Mouse (Mus musculus) thymus, postnatal 0 days (tissue): ENCODE results near the gene Mum1. TPM values are rescaled to one million over a fixed set of nuclear protein-coding genes. Genes with fewer than 3 reads are reported as not detected.

ENCODE experiments used
- DNase-seq: peaks from one replicate; pipeline ENCODE4 v3.0.0-alpha.2; 2015; ENCODE audit warnings: low spot score
- microRNA-seq: library from miRNA; unstranded; fragments of <30 nt; microRNA quantifications from one replicate; pipeline ENCODE4, GENCODE M21; 2016; ENCODE audit warnings: borderline number of aligned reads
- polyA plus RNA-seq: library from polyadenylated mRNA; unstranded; fragments of >200 nt; fragmentation: Nextera tagmentation; extraction: Ambion mirVana; gene quantifications from 2 replicates; pipeline ENCODE4 v1.2.1, GENCODE M21; 2015

Gene Mum1
- polyA plus RNA-seq, 1 experiment from 2014 or later: 72.4 TPM

DNA sequence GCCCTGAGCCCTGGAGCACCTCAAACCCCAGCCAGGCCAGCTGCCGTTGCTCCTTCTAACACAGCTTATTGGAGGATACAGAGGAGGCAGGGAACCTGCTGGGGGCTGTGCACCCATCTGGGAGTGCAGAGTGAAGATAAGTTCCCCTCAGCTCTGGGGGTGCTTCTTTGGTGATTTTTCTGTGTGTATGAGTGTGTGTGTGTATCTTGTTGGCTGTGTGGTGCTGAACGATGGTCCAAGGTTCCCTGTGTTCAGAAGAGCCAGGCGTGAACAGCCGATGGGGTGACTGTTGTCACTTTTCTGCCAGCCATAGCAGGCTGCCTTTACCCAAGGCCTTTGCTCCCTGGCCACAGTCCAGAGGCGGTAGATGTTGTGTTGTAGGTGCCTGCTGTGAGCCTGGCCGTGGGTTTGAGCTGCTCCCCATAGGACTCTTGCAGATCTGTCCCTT lies 44.5 kb downstream of the Mum1 start:
- DNase-seq: no peak

DNA sequence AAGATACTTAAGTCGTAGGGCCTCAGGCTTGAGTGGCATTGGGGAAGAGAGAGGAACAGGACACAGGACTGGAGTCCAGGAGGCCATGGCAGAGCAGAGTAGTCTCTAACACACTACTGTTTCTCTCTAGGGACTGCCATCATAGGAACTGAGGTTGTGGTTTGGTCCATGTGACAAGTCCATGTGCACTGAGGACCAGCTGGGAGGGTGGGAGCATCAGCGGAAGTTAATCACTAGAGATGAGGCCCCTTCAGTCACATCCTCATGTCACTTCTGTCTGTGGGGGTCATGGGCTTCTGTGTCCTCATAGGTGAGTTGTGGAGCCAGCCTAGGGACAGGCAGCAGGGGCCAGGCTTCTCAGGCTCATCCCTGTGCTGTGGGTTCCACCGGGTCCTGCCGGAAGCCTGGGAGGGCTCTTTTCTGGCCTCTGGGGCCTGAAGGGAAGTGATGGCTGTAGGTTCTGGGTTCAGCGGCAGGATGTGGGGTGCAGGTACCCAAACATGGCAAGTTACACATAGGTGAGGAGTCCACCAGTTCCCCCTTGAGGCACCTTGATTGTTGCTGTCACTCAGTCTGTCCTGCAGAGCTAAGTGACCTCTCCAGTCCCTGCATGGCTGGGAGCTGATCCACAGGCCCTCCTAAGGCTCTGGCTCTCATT lies 45.1 kb downstream of the Mum1 start:
- peak; percentile 39 for DNase-seq

DNA sequence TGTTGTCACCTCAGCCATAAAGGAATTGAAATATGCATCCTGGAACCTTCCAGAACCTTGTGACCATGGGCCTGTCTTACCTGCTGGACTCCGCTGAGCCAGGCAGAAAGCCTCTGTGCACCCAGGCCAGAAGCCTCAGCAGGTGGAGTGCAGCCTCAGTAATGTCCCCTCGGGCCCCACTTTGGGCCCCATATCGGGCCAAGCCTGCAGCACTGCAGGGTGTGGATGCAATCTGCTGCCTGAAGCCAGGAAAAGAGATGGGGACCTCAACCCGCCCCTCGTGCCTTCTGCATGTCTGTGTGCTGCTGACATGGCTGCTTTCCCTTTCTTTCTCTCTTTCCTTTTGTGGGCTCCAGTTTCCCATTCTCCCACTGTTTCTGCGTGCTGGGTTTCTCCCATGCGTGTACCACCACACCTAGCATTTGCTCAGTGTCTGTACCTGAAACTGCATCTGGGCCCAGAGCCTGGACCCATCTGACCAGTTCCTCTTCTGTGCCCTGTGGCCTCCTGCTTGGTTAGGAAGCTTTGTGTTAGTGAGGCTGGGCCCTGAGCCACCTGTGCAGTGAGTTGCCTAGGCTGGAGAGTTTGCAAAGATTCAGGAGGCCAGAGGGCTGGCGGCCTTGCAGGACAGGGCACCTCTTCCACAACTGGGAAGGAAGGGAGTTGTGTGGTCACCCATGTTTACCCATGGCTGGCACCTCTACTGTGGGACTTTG lies 45.8 kb downstream of the Mum1 start:
- no peak for DNase-seq

DNA sequence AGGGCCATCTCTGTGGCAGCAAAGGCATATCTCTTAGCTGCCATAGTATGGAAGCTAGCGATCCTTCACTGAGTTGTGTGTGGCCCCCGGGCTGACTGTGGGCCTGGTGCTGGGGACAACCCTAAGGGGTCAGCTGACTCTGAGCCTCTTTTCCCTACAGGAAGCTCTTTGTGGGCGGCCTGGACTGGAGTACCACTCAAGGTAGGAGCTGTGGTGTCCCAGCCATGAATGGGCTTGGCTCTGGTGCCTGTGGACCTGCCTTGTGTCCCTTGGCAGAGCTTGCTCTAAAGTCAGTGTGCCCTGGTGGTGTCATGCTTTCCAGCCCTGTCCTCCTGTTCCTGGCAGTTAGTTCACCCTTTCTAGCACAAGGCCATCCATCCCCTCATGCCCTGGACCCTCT lies 47.6 kb downstream of the Mum1 start:
- DNase-seq: no peak

DNA sequence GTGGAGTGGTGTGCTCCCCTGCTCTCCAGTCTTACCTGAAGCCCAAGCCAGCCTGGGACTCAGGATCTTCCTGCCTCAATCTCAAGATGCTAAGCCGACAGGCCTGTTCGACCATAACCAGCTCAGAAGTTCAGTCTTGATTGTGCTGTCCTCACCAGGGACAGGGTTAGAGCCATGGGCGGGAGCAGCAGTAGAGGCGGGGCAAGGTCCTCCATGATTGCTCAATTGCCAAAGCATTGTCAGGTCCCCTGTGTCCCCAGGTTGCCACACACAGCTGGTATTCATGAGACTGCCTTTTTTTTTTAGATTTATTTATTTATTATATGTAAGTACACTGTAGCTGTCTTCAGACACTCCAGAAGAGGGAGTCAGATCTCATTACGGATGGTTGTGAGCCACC lies 50.0 kb downstream of the Mum1 start:
- DNase-seq: no peak

DNA sequence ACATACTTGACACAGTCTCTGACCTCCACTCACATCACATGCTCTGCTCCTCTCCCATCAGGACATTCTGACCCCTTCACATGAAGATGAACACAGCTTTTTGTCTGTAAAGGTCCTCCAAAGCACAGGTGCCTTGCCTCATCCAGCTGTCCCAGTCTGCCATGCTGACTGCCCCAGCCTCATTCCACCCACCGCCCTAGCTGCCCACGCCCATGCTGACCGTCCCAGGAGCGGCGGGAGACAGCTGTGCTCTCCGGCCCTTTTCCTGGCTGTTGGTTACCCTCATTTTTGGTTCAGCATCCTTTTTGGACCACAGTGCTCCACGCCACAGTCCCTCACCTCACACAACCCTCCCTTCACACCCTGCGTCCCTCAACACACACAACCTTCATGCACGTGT lies 52.2 kb downstream of the Mum1 start:
- DNase-seq: no peak

DNA sequence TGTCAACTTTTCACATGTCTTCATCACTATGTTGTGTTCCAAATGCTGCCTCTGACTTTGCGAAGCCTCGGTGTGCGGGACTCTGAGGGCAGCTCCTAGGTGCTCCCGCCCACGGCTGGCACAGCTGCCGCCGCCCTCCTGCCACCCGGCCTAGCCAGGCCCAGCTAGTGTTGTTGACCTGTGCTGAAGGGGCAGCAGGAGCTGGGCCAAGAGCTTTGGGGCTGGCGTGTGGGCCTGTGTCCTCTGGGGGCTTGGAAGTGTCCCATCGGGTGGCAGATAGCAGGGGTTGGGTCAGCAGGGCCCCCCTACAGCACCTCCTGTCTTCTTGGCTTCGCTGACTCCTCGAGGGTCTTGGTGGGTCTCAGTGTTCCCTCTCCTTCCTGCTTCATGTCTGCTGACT lies 53.0 kb downstream of the Mum1 start:
- DNase-seq: no peak

DNA sequence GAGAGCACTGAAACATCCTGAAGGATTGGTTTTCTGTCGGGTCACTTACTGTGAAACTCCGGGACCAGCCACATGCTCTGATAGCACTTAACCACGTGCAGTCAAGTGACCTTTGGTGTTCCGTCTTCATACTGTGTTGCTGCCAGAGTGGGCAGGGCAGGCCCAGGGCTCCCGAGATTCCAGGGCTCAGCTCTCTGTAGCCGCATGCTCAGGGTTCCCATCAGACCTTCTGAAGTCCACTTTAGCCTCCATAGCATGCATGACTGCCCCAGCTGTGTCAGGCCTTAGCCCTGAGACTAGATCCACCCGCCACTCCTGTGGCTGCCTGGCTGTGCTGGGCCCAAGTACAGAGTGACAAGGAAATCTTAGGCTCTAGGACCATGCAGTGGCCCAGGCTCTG lies 55.1 kb downstream of the Mum1 start:
- no peak for DNase-seq

DNA sequence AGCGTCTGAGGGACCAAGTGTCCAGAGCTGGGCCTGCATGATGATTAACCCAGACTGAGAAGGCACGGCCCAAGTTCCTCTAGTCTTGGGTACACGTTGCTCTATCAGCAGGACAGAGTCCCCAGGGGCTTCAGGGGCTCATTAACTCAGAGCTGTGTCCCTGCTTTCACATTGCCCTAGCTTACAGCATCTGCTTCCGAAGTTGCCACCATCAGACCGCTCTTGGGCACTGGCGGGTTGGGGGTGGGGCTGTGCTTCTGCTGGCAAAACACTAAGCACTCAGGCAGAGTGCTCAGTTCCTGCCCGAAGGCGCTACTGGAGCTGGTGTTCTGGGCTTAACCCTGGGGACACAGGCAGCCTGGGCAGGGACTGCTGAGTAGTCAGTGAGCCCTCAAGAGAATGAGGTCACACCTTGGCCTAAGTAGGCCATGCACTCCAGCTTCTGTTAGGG lies 55.7 kb downstream of the Mum1 start:
- DNase-seq: no peak

DNA sequence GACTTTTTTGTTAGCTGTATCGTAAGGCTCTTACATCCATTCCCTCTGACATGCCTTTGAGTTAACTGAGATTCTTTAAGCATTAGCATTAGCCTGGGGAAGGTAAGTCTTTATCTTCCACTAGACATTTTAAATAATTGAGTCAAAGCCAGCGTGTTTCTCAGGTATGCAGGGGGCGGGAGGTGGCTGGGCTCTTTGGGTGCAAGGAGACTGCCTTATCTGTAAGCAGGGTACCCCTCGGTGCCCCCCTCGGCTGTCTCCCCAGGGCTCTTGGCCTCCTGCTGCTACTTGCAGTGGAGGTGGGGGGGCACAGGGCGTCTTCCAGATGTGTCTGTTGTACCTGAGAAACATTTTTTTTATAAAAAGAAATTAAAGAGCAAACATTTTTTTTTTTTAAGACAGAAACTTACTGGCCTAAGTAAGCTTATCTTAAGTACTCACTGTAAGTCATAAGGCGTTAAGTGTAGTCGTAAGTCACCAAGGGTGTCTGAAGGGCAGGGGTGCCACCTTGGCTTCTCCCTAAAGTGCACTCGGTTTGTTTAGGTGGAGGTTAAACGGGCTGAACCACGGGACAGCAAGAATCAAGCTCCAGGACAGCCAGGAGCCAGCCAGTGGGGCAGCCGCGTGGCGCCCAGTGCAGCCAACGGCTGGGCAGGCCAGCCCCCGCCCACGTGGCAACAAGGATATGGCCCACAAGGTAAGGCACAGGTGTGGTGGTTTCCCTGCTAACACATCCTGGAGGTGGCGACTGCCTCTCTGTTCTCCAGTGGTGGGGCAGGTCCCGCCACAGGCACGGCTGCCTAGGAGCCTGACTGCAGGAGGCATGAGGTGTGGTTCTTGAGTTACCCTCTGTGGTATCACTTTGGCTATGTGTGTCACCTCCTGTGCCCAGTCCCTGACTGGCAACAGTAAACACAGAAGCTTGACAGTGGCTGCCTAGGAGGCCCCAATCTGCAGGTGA lies 56.5 kb downstream of the Mum1 start:
- no peak for DNase-seq

DNA sequence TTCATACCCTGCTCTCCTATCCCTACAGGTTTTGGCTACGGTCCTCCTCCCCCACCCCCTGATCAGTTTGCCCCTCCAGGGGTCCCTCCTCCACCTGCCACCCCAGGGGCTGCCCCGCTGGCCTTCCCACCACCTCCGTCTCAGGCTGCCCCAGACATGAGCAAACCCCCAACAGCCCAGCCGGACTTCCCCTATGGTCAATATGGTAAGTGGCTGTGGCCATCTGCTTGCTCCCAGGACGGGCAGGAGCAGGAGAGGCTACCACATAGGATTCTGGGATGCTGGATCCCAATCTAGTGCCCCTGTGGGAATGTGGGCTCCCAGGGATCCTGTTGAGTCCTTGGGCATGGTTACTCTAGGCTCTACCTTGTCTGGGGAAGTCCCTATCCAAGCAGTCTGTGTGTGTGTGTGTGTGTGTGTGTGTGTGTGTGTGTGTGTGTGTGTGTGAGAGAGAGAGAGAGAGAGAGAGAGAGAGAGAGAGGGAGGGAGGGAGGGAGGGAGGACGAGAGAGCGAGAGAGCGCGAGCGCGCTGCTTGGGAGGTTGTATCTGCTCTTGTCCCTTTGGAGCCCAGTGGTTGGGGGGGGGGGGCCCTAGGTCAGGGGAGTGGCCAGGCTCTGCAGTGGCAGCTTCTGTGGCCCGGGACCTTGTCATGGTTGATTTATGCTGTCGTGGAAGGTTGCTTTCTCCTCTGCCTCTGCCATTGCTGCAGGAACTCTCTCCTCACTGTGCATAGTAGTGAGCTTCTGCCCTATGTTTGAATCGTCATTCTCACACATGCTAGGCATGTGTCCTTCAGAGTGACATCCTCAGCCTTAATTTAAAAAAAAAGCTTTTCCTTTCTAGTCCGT lies 59.2 kb downstream of the Mum1 start:
- no peak for DNase-seq

DNA sequence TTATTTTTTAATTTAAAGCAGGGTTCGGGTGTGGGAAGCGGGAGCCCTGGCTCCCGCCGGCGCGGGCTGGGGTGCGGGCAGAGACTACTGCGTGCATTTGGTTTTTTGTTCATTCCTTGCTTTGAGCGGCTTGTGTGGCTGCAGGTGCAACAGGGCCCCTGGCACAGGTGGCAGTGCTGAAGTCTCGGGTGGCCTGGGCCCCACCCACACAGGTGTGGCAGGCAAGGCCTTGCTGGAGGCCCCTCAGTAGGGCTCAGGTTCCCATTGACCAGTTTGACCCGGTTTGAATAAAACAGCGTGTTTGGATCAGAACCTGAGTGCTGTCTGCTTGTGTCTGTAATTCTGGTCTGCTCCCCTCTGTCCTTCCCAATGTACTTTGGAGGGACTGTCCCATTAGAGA lies 61.9 kb downstream of the Mum1 start:
- DNase-seq: no peak

DNA sequence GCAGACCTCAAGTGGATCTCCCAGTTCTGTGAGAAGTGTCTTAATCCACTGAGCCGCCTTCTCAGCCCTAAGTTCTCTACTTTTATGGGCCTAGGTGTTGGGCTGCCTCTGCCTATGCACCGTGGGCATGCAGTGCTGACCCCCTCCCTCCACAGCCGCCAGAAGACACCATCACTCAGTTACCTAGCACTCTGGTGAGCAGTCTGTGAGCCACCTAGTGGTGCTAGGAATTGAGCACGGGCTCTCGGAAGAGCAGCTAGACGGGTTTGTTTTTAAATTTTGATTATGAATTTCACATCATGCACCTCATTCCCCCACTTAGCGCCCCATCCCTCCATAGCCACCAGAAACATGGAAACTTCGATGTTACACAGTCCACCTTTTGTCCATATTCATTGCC lies 62.4 kb downstream of the Mum1 start:
- peak; percentile 25 for DNase-seq

DNA sequence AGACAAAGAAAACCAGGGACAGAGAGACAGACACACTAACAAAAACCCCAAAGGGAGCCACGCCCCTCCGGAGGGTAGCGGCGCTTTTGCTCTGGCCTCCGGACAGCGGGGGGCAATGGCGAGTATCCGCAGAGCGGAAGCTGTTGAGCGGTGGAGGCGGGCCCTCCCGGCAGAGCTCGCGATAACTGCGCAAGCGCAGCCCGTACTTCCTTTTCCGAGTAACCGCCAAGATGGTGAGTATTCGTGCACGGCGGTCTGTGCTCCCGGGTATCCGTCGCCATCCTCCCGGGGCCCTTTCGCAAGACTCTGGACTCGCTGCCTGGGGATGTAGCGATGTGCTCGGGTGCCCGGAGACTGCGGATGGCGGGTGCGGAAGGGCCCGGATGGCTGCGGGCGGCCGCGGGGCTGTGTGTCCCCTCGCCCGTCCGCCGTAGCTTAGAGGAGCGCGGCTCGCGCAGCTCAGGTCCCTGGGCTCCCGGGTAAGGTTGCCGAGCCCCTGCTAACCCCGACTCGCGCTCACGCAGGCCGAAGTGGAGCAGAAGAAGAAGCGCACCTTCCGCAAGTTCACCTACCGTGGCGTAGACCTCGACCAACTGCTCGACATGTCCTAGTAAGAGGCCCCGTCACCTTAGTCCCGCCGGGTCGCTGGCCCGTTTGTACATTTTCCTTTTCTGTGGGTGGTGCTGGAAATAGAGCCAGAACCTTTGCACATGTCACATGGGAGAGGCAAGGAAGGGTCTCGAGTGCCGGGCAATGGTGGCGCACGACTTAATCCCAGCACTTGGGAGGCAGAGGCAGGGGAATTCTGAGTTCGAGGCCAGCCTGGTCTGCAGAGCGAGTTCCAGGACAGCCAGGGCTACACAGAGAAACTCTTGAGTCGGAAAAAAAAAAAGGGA lies 66.3 kb downstream of the Mum1 start, which contains the start of gene Rps15:
Rps15 (plus strand) TSS at position 203 of the 896 bp plus-strand sequence.
- peak; percentile 97 for DNase-seq

DNA sequence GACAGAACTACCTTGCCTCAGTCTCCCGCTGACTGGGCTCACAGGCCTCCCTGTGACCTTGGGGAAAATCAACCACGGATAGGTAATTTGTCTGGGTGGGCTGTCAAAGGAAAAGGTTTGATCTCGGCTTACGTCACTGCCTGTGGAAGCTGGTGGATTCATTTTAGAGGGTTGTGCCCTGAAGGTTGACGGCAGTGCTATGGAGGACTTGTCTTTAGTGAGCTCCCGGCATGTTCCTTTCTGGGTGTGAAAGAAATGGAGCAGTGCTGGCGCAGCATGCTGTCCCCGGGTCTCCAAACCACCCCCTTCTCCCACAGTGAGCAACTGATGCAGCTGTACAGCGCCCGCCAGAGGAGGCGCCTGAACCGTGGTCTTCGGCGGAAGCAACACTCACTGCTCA lies 67.1 kb downstream of the Mum1 start:
- DNase-seq: peak; percentile 41

Small RNAs within 50 kb of the gene (microRNA-seq; reads per million reads assigned to microRNA genes)
- gene Mir6911: not detected

Other genes starting within 250 kb of the Mum1 start
- gene Tmem259, start 242.1 kb upstream of the Mum1 start, polyA plus RNA-seq: 19.4 and 25.8 TPM in 2 replicates
- gene Cnn2, start 237.8 kb upstream of the Mum1 start, polyA plus RNA-seq: 137 and 152 TPM in 2 replicates
- gene Abca7, start 229.9 kb upstream of the Mum1 start, polyA plus RNA-seq: 5.2 and 5.8 TPM in 2 replicates
- 179 and 206 TPM in 2 replicates for gene Arhgap45, start 209.8 kb upstream of the Mum1 start, polyA plus RNA-seq
- gene Polr2e, start 186.6 kb upstream of the Mum1 start, polyA plus RNA-seq: 153 and 158 TPM in 2 replicates
- 640 and 681 TPM in 2 replicates for gene Gpx4, start 179.3 kb upstream of the Mum1 start, polyA plus RNA-seq
- gene Sbno2, start 120.9 kb upstream of the Mum1 start, polyA plus RNA-seq: 18.3 and 19.7 TPM in 2 replicates
- gene Stk11, start 110.6 kb upstream of the Mum1 start, polyA plus RNA-seq: 18.2 and 23.2 TPM in 2 replicates
- gene Atp5d, start 87.8 kb upstream of the Mum1 start, polyA plus RNA-seq: 588 TPM in 2 replicates
- gene Cbarp, start 85.6 kb upstream of the Mum1 start, polyA plus RNA-seq: 3.5 and 4.3 TPM in 2 replicates
- gene Midn, start 78.2 kb upstream of the Mum1 start, polyA plus RNA-seq: 13.1 and 18.8 TPM in 2 replicates
- gene Cirbp, start 60.4 kb upstream of the Mum1 start, polyA plus RNA-seq: 226 and 376 TPM in 2 replicates
- 15.3 and 15.4 TPM in 2 replicates for gene 1600002K03Rik, start 53.5 kb upstream of the Mum1 start, polyA plus RNA-seq
- gene Efna2, start 47.0 kb upstream of the Mum1 start, polyA plus RNA-seq: 1.2 and 1.6 TPM in 2 replicates
- 319 and 339 TPM in 2 replicates for gene Ndufs7, start 22.7 kb downstream of the Mum1 start, polyA plus RNA-seq
- gene Gamt, start 34.6 kb downstream of the Mum1 start, polyA plus RNA-seq: 5.5 and 5.9 TPM in 2 replicates
- gene Dazap1, start 35.1 kb downstream of the Mum1 start, polyA plus RNA-seq: 48.9 and 56.1 TPM in 2 replicates
- gene Rps15, start 66.0 kb downstream of the Mum1 start, polyA plus RNA-seq: 1,158 and 1,206 TPM in 2 replicates
- gene Apc2, start 69.5 kb downstream of the Mum1 start, polyA plus RNA-seq: 0.10 and 0.24 TPM in 2 replicates
- gene 2310011J03Rik, start 94.1 kb downstream of the Mum1 start, polyA plus RNA-seq: 72.7 and 81.1 TPM in 2 replicates
- 4.4 and 4.6 TPM in 2 replicates for gene Pcsk4, start 103.1 kb downstream of the Mum1 start, polyA plus RNA-seq
- gene Reep6, start 103.5 kb downstream of the Mum1 start, polyA plus RNA-seq: 0.26 and 0.30 TPM in 2 replicates
- 1.0 and 1.1 TPM in 2 replicates for gene Adamtsl5, start 122.0 kb downstream of the Mum1 start, polyA plus RNA-seq
- 0.17 and 0.21 TPM in 2 replicates for gene Plk5, start 130.0 kb downstream of the Mum1 start, polyA plus RNA-seq
- gene Mex3d, start 161.2 kb downstream of the Mum1 start, polyA plus RNA-seq: 3.2 and 4.7 TPM in 2 replicates
- gene Mbd3, start 173.1 kb downstream of the Mum1 start, polyA plus RNA-seq: 151 and 166 TPM in 2 replicates
- 635 and 689 TPM in 2 replicates for gene Uqcr11, start 180.4 kb downstream of the Mum1 start, polyA plus RNA-seq
- gene Tcf3, start 207.2 kb downstream of the Mum1 start, polyA plus RNA-seq: 89.7 and 96.8 TPM in 2 replicates